16 mouse cellular contexts compared by ENCODE assay signal in the genomic region with DNA sequence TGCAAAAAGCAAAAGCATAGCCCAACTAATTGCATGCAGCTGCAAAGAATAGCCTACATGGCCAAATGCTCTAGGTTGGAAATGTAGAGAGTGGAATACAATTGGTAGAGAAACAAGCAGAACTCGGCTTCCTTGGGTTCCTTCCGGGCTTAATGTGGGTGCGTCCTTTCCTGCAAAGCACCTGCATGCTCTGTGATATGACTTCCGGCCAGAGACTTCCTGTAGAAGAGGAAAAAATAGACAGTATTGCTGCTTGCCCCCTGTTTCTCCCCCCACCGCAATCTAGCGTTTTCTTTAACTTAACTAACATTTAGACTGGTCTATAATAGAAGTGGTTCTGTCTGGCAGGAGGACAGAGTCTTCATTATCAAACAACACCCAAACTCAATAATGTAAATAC.
DNase-seq lines count a peak whose midpoint lies in the region; ATAC-seq and TF ChIP-seq lines count a peak whose summit lies in the region.
"Had no signal": no experiment of that assay in that cellular context is flagged by ENCODE, and none has a peak within 500 bp of the region (broad histone marks: within the 10 kb centered on the region; RNA-seq: fewer than 3 reads in every experiment).

No protein-coding gene starts in this region.

- H3K9ac ChIP-seq in liver, embryonic 11.5 days (ENCODE audit: low read depth, low read length): no peak overlapping the region
- no peak overlapping the region for H3K9ac ChIP-seq in midbrain, embryonic 16.5 days (ENCODE audit: low read depth, low read length)
- H3K9ac ChIP-seq: forebrain, embryonic 13.5 days; lung, embryonic 14.5 days; midbrain, embryonic 13.5 days had no signal

- peak overlapping the region; percentile 54 for H3K27ac ChIP-seq in gastrocnemius, adult 2 months
- H3K27ac ChIP-seq in liver, embryonic 11.5 days (ENCODE audit: low read depth, low read length): no peak overlapping the region
- H3K27ac ChIP-seq in midbrain, embryonic 16.5 days (ENCODE audit: low read length): no peak overlapping the region
- H3K27ac ChIP-seq: forebrain, embryonic 13.5 days; hindbrain, postnatal 0 days; kidney, postnatal 0 days; midbrain, embryonic 13.5 days had no signal

- 47% methylated on average over 6 of the region's 6 CpGs for WGBS in liver, embryonic 11.5 days
- 88% methylated on average over 6 of the region's 6 CpGs for WGBS in midbrain, embryonic 16.5 days

- peaks cover 10% of the 10 kb centered on the region for H3K27me3 ChIP-seq in liver, embryonic 11.5 days (replicated peaks; ENCODE audit: control insufficient read depth, insufficient read depth, low read length)
- peaks cover 6% of the 10 kb centered on the region; the same call in 1 of the 2 replicates for H3K27me3 ChIP-seq in midbrain, embryonic 16.5 days (ENCODE audit: control insufficient read depth, insufficient read depth, low read depth, low read length)

- DNase-seq in gastrocnemius, adult 2 months: no peak
- DNase-seq in gastrocnemius, postnatal 14 days: no peak
- DNase-seq in induced T-regulatory cell, adult 2 months (ENCODE audit: low read depth): peak; percentile 73
- DNase-seq in thymus, postnatal 14 days: peak; percentile 54
- DNase-seq in liver, embryonic 11.5 days (ENCODE audit: low spot score): no peak
- no peak for DNase-seq in embryo, embryonic 11 days
- DNase-seq: adrenal gland, postnatal 25 days; cerebellum, adult 9-11 months; lung, embryonic 14.5 days; right cerebral cortex, postnatal 14 days had no signal

- H3K4me2 ChIP-seq in liver, embryonic 11.5 days: no peak overlapping the region
- H3K4me2 ChIP-seq in midbrain, embryonic 16.5 days (ENCODE audit: low read length): no peak overlapping the region
- H3K4me2 ChIP-seq: forebrain, embryonic 13.5 days; lung, embryonic 14.5 days; midbrain, embryonic 13.5 days had no signal

- no peak overlapping the region for H3K4me3 ChIP-seq in gastrocnemius, adult 2 months
- no peak overlapping the region for H3K4me3 ChIP-seq in liver, embryonic 11.5 days (ENCODE audit: low read depth, low read length)
- H3K4me3 ChIP-seq in midbrain, embryonic 16.5 days (ENCODE audit: low read depth, low read length): no peak overlapping the region
- H3K4me3 ChIP-seq: forebrain, embryonic 13.5 days; midbrain, embryonic 13.5 days had no signal

- ATAC-seq in CD4-positive, CD25-positive, alpha-beta regulatory T cell, adult 4 months: peak; percentile 65
- ATAC-seq in liver, embryonic 11.5 days (replicated peaks; ENCODE audit: low FRiP score): no peak
- ATAC-seq in midbrain, embryonic 16.5 days: no peak
- ATAC-seq: forebrain, embryonic 13.5 days; hindbrain, postnatal 0 days; midbrain, embryonic 13.5 days had no signal

- intact Hi-C loops in gastrocnemius, adult 2 months (cut with DNase I): loop anchor here (5.0 kb wide), 1 partner anchor 39 kb away; no protein-coding TSS in a partner anchor
- intact Hi-C loops in gastrocnemius, postnatal 14 days (cut with DNase I; ENCODE audit: low total_unique reads): no loop called here

- TF ChIP-seq CTCF in gastrocnemius, adult 2 months (IDR thresholded peaks at IDR 0.05): no peak

- no peaks in the 10 kb centered on the region for H3K4me1 ChIP-seq in liver, embryonic 11.5 days (replicated peaks; ENCODE audit: control insufficient read depth, insufficient read depth, low read length)
- no peaks in the 10 kb centered on the region for H3K4me1 ChIP-seq in midbrain, embryonic 16.5 days (ENCODE audit: control insufficient read depth, insufficient read depth, low read length)

- no peaks in the 10 kb centered on the region for H3K9me3 ChIP-seq in liver, embryonic 11.5 days (ENCODE audit: control insufficient read depth, low read length)
- no peaks in the 10 kb centered on the region for H3K9me3 ChIP-seq in midbrain, embryonic 16.5 days (replicated peaks; ENCODE audit: control insufficient read depth, low read length, poor library complexity, severe bottlenecking)
- H3K9me3 ChIP-seq: forebrain, embryonic 13.5 days; midbrain, embryonic 13.5 days had no signal

- no peaks in the 10 kb centered on the region for H3K36me3 ChIP-seq in liver, embryonic 11.5 days (ENCODE audit: control insufficient read depth, insufficient read depth, low read length)
- H3K36me3 ChIP-seq in midbrain, embryonic 16.5 days (ENCODE audit: control insufficient read depth, insufficient read depth, low read length): no peaks in the 10 kb centered on the region
- H3K36me3 ChIP-seq: midbrain, embryonic 13.5 days had no signal

Comparison
In these comparisons a context has a peak if more than half of its experiments do, and no peak if none do; other contexts are left out.
1. DNase-seq: peak in induced T-regulatory cell, adult 2 months (single experiment) and thymus, postnatal 14 days (single experiment); none in gastrocnemius, adult 2 months (single experiment), gastrocnemius, postnatal 14 days (single experiment), liver, embryonic 11.5 days (single experiment) and embryo, embryonic 11 days (single experiment).